Mouse (Mus musculus): Measurements from ENCODE around the gene Hps1. TPM values are rescaled to one million over a fixed set of nuclear protein-coding genes. Genes with fewer than 3 reads are reported as not detected.

The Hps1 gene
- total and polyA plus RNA-seq, 2 experiments: 3.1 to 14.3 TPM

DNA sequence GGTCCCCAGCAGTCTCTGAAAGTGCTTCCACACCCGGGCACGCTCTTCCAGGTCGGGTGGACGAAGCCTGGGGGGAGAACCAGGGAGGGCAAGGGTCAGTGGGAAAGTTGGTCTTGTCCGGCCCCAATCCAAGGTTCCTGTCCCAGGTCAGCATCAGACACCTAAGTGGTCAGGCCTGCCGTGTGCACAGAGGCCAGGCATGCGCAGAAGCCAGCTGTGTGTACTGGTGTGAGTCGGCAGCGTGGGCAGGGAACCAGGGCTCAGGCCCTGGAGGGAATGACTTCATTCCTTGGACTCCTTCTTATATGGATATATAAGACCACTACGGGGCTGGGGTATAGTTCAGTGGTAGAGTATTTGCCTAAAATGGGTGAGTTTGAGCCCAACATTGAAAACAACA lies 10.1 kb downstream of the Hps1 start:
- TF ChIP-seq CTCF (IDR thresholded peaks at IDR 0.05; ENCODE audit: low read depth, low read length): no peak
- TF ChIP-seq POLR2A (IDR thresholded peaks at IDR 0.05; ENCODE audit: extremely low read depth, insufficient read depth, low read length): no peak
- DNase-seq (ENCODE audit: extremely low read depth, low read depth, low spot score): no peak
- Histone ChIP-seq H3K4me3 (ENCODE audit: insufficient read depth, low read depth, low read length) (no peak overlapping the region), H3K9ac (ENCODE audit: low read depth, low read length) (no peak overlapping the region), H3K4me1 (ENCODE audit: control insufficient read depth, insufficient read depth, low read length) (no peaks in the 10 kb centered on the region), H3K79me2 (ENCODE audit: control insufficient read depth, insufficient read depth, low read length) (no peaks in the 10 kb centered on the region), H3K36me3 (ENCODE audit: control insufficient read depth, insufficient read depth, low read length) (no peaks in the 10 kb centered on the region; the same call in 1 of the 2 replicates), H3K27ac (replicated peaks; ENCODE audit: insufficient read depth, low read depth, low read length) (no peak overlapping the region), H3K27me3 (ENCODE audit: control insufficient read depth, insufficient read depth, low read length) (no peaks in the 10 kb centered on the region)
- 90% methylated on average over 10 of the region's 10 CpGs for WGBS

DNA sequence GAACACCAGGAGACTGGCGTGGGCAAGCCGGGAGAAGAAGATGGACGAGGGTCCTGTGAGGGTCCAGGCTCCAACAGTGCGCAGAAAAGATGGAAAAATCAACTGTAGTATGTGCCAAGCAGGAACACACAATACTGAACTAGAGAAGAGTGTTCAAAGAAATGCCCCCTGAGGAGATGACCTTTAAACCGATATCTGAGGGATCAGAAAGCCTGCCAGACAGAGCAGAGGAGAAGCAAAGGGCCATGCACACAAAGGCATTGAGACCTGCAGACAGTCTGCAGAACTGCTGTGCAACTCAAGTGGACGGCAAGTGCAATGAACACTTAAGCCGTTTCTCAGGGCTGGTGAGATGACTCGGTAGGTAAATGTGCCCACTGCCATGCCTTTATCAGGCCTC lies 12.4 kb downstream of the Hps1 start:
- TF ChIP-seq CTCF (IDR thresholded peaks at IDR 0.05; ENCODE audit: low read depth, low read length) (no peak), POLR2A (IDR thresholded peaks at IDR 0.05; ENCODE audit: extremely low read depth, insufficient read depth, low read length) (no peak)
- Histone ChIP-seq H3K27me3 (ENCODE audit: control insufficient read depth, insufficient read depth, low read length) (no peaks in the 10 kb centered on the region), H3K27ac (replicated peaks; ENCODE audit: insufficient read depth, low read depth, low read length) (no peak overlapping the region), H3K79me2 (ENCODE audit: control insufficient read depth, insufficient read depth, low read length) (no peaks in the 10 kb centered on the region), H3K9ac (ENCODE audit: low read depth, low read length) (no peak overlapping the region), H3K4me3 (ENCODE audit: insufficient read depth, low read depth, low read length) (no peak overlapping the region), H3K4me1 (ENCODE audit: control insufficient read depth, insufficient read depth, low read length) (no peaks in the 10 kb centered on the region), H3K36me3 (ENCODE audit: control insufficient read depth, insufficient read depth, low read length) (no peaks in the 10 kb centered on the region; the same call in 1 of the 2 replicates)
- 94% methylated on average over 8 of the region's 8 CpGs for WGBS
- DNase-seq (ENCODE audit: extremely low read depth, low read depth, low spot score): no peak

GRCm38 (mm10) chr19:42764398-42764797 lies 15.4 kb downstream of the Hps1 start:
- Histone ChIP-seq H3K27me3 (ENCODE audit: control insufficient read depth, insufficient read depth, low read length) (no peaks in the 10 kb centered on the region), H3K27ac (replicated peaks; ENCODE audit: insufficient read depth, low read depth, low read length) (no peak overlapping the region), H3K36me3 (ENCODE audit: control insufficient read depth, insufficient read depth, low read length) (no peaks in the 10 kb centered on the region; the same call in 1 of the 2 replicates), H3K4me3 (ENCODE audit: insufficient read depth, low read depth, low read length) (no peak overlapping the region), H3K4me1 (ENCODE audit: control insufficient read depth, insufficient read depth, low read length) (no peaks in the 10 kb centered on the region), H3K79me2 (ENCODE audit: control insufficient read depth, insufficient read depth, low read length) (no peaks in the 10 kb centered on the region), H3K9ac (ENCODE audit: low read depth, low read length) (no peak overlapping the region)
- DNase-seq (ENCODE audit: extremely low read depth, low read depth, low spot score): no peak
- no peak for TF ChIP-seq POLR2A (IDR thresholded peaks at IDR 0.05; ENCODE audit: extremely low read depth, insufficient read depth, low read length)
- TF ChIP-seq CTCF (IDR thresholded peaks at IDR 0.05; ENCODE audit: low read depth, low read length): no peak
- 95% methylated on average over 10 of the region's 10 CpGs for WGBS

GRCm38 (mm10) chr19:42756671-42757070 lies 23.1 kb downstream of the Hps1 start:
- TF ChIP-seq CTCF (IDR thresholded peaks at IDR 0.05; ENCODE audit: low read depth, low read length): no peak
- no peak for TF ChIP-seq POLR2A (IDR thresholded peaks at IDR 0.05; ENCODE audit: extremely low read depth, insufficient read depth, low read length)
- Histone ChIP-seq H3K4me3 (ENCODE audit: insufficient read depth, low read depth, low read length) (no peak overlapping the region), H3K79me2 (ENCODE audit: control insufficient read depth, insufficient read depth, low read length) (no peaks in the 10 kb centered on the region), H3K9ac (ENCODE audit: low read depth, low read length) (no peak overlapping the region), H3K4me1 (ENCODE audit: control insufficient read depth, insufficient read depth, low read length) (peaks cover 4% of the 10 kb centered on the region), H3K27me3 (ENCODE audit: control insufficient read depth, insufficient read depth, low read length) (no peaks in the 10 kb centered on the region), H3K27ac (replicated peaks; ENCODE audit: insufficient read depth, low read depth, low read length) (no peak overlapping the region), H3K36me3 (ENCODE audit: control insufficient read depth, insufficient read depth, low read length) (no peaks in the 10 kb centered on the region)
- DNase-seq (ENCODE audit: extremely low read depth, low read depth, low spot score): no peak
- WGBS: 96% methylated on average over 6 of the region's 6 CpGs

DNA sequence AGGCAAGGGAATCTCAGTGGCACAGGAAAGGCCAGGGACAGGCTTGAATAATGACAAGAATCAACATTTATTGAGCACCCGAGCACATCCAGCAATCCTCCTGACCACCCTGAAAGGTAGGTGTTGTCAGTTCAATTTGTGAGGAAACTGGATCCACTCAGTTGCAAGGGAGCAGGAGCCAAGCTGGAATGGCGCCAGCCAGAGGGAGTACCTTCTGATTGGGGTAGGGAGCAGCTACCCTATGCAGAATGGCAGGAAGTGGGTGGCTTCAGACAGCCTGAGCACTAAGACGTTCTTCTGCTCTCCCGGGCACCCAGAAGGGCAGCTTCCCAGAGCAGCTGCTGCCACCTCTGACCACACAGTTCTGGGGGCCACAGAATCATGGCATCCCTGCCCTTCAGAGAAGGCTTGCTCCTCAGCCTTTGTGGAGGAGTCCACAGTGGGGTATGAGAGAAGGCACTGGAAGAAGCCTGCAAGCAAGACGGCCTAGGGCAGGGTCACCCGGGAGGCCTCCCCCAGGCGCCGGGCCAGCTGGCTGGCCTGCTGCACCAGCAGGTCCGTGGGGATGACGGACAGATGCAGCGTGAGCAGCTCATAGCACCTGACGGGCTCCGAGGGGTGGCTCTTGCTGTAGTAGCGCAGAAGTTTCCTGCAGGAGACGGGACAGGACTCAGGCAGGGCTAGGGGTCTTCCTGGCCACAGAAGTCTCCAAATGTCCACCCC lies 24.5 kb downstream of the Hps1 start:
- TF ChIP-seq CTCF (IDR thresholded peaks at IDR 0.05; ENCODE audit: low read depth, low read length): no peak
- TF ChIP-seq POLR2A (IDR thresholded peaks at IDR 0.05; ENCODE audit: extremely low read depth, insufficient read depth, low read length): no peak
- DNase-seq (ENCODE audit: extremely low read depth, low read depth, low spot score): no peak

More for the DNA sequence above, 24.5 kb downstream of the Hps1 start:
- 71% methylated on average over 15 of the region's 15 CpGs for WGBS
- Histone ChIP-seq H3K36me3 (ENCODE audit: control insufficient read depth, insufficient read depth, low read length) (no peaks in the 10 kb centered on the region), H3K4me3 (ENCODE audit: insufficient read depth, low read depth, low read length) (no peak overlapping the region), H3K27me3 (ENCODE audit: control insufficient read depth, insufficient read depth, low read length) (no peaks in the 10 kb centered on the region), H3K79me2 (ENCODE audit: control insufficient read depth, insufficient read depth, low read length) (no peaks in the 10 kb centered on the region), H3K27ac (replicated peaks; ENCODE audit: insufficient read depth, low read depth, low read length) (no peak overlapping the region), H3K9ac (ENCODE audit: low read depth, low read length) (no peak overlapping the region), H3K4me1 (ENCODE audit: control insufficient read depth, insufficient read depth, low read length) (peaks cover 6% of the 10 kb centered on the region)
